Mouse (Mus musculus) layer of hippocampus, postnatal 36 days (tissue): ENCODE data around the gene Rpf2. TPM values are rescaled to one million over a fixed set of nuclear protein-coding genes. Genes with fewer than 3 reads are reported as not detected.

Experiments
- DNase-seq, 2 experiments: peaks; one replicate each; pipeline ENCODE4 v3.0.0; 2022
- total RNA-seq, 2 experiments: library from RNA; stranded (reverse); gene quantifications; 2 replicates each; pipeline ENCODE4 v1.2.3; 2021

Gene Rpf2
- total RNA-seq, 2 experiments from 2014 or later: 19.4 to 22.4 TPM

GRCm38 (mm10) chr10:40247166-40247716, 405 bp upstream of the Rpf2 start:
- DNase-seq: no peak

DNA sequence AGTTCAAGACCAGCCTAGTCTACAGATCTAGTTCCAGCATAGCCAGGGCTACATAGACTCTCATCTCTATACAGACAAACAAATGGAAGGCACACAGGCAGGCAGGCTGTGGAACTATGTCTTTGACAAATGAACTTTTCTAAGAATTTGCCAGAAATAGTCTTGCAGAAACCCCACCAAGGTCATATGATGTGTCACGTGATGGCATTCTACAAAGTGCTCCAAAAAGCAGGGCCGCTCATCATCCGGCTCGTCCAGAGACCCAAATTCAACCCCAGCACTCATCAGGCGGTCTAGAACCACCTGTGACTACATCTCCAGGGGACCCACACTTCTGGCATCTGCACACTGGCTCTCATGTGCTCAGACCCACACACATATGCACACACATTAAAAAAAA, 9.0 kb downstream of the Rpf2 start:
- no peak for DNase-seq

GRCm38 (mm10) chr10:40233241-40233640, 13.6 kb downstream of the Rpf2 start:
- DNase-seq: no peak

DNA sequence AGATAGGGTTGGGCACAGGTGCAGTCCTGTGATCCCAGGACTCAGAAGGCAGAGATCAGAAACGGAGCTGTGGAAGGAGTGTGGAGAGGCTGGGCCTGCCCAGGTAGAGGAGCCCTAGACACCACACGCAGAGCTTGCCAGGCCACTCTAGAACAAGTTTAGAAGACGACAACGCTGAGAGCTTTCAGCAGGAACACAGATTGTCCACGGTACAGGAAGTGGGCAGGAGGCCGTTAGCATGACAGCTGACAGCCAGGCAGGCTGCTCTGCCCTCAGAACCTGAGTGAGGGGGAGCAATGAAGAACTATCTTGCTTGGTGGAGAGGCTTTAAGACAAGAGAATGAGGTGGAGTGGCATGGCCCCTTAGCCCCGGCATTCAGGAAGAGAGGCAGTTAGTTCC, 14.4 kb downstream of the Rpf2 start:
- DNase-seq: no peak

DNA sequence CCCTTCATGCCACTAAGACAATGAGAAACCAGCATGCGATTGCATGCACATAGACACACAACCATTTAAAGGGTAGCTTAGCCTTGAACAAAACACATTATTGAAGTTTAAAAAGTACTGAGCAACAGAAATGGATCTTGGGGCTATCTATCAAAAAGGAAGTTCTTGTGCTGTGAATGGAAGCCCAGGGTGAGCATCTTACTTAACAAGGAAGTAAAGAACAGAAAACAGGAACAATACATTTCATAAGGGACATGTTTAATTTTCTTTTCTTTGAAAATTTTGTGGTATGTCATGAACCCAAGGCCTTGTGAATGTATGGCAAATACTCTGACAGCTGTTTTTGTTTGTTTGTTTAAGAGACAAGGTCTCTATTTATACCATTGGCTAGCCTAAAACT, 17.1 kb downstream of the Rpf2 start:
- no peak for DNase-seq

GRCm38 (mm10) chr10:40227660-40228303, 19.1 kb downstream of the Rpf2 start:
- DNase-seq: no peak

DNA sequence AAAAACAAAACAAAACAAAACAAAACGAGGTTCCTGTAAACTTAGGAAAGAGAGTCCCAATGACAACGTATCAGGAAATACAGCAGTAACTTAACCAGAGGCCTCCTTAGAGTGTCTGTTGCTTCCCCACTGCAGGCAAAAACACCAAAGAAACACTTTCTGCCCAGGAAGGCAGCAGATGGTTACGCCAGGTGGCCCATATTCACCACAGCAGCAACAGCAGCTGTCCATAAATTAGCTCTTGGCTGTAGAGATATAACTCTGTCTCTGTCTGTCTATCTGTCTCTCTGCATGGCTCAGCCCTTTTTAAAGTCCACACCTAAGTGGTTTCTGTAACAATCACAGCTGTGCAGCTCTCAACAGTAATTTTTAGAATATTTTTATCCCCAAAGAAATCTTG, 28.0 kb downstream of the Rpf2 start:
- DNase-seq: no peak

- peak; percentile 80 to 87 for DNase-seq
These were observed 34.2 kb downstream of the Rpf2 start for GRCm38 (mm10) chr10:40212443-40213169.

- DNase-seq: no peak
These were observed 51.8 kb downstream of the Rpf2 start for GRCm38 (mm10) chr10:40195001-40195400.

- no peak for DNase-seq
These were observed 54.6 kb downstream of the Rpf2 start for GRCm38 (mm10) chr10:40192010-40192935.

GRCm38 (mm10) chr10:40191338-40191979, 55.4 kb downstream of the Rpf2 start:
- no peak for DNase-seq

GRCm38 (mm10) chr10:40190871-40191270, 56.0 kb downstream of the Rpf2 start:
- DNase-seq: no peak

GRCm38 (mm10) chr10:40189689-40190088, 57.1 kb downstream of the Rpf2 start:
- no peak for DNase-seq

DNA sequence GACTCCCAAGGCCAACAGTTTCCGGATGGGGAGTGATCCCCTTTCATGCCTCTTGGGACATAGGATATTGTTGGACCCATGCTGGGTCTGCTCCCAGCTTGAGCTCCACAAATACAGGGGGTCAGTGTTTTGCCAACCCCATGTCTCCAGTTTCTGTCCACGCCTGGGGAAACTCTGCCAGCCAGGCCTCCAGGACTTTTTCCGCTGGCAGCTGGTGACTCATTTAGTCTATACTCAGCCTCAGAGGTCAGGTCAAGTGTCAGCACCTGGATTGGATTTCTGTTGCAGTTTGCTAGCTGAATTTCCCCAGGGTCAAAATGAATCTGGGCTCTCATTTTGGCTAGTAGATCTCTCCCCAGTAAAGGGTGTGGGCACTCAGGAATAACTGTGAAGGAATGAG, 58.0 kb downstream of the Rpf2 start:
- no peak for DNase-seq

DNA sequence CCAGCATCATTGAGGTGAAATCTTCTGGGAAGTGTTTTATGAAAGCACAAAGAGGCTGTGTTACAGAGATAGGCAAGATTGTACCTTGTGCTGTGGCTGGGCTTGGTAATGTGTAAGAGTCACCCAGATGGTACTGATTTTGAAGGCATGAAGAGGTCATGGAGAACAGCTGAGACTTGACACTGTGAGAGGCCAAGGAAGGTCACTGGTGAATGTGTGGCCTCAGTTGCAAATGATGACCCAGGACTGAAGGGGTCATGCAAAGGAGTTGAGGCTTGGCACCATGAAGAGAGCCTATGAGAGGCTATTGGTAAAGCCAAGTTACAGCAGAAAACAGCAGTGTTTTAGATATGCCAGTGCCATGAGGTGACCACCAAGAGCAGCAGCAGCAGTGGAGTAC, 60.9 kb downstream of the Rpf2 start:
- DNase-seq: no peak

DNA sequence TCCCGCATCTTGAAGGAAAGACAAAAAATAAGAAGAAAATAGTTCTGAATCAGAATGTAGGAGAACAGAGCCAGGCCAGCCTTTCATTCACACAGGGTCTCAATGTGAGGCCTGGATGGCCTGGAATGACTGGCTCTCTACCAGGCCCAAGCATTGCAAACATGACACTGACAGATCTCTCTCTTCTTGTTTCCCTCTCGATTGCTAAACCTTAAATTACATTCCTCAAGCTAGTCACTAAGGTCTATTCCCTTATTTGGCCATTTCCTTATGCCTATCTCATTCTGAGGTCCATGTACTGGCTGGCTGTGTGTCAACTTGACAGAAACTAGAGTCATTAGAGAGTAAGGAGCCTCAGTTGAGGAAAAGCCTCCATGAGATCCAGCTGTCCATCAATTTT, 66.8 kb downstream of the Rpf2 start:
- DNase-seq: no peak

- no peak for DNase-seq
These were observed 67.7 kb downstream of the Rpf2 start for GRCm38 (mm10) chr10:40179142-40179541.

DNA sequence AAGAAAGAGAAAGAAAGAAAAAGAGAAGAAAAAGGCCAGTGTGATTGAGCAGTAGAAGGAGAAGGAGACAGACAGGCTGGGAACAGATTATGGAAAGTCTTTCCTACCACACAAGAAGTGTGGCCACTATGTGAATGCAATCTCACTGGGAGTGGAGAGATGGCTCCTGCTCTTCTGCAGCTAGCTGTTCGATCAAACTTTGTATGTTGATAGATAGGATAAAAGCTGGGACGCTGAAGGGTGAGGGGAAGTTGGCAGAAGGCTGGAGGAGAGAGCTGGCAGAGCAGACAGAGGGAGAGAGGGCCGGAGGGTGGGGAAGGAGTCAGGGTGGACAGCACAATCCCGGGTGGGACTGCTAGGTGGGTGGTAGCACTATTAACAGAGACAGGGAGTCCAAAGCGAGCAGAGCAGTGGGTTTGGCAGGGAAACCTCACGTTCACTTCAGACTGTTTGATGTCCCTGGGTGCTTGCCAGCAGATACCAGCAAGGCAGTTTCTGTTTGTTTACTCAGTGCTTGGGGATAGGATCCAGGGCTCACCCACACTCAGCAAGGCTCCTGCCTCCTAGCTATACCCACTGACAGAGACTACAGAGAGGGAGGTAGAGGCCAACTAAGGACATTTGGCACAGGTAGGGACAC, 69.4 kb downstream of the Rpf2 start:
- peak; percentile 56 to 57 for DNase-seq
